14 mouse cellular contexts compared by ENCODE assay signal in genomic region chr6:114712242-114713050, GRCm38 (mm10).
A peak's percentile ranks its signal among the peaks of the same experiment; 100 is the strongest.
DNase-seq lines count a peak whose midpoint lies in the region; ATAC-seq lines count a peak whose summit lies in the region.
"Had no signal": no experiment of that assay in that cellular context is flagged by ENCODE, and none has a peak within 500 bp of the region (broad histone marks: within the 10 kb centered on the region; RNA-seq: fewer than 3 reads in every experiment).

No protein-coding gene starts in this region.

- no peak for DNase-seq in hindbrain, embryonic 14.5 days (ENCODE audit: low spot score)
- DNase-seq in hindbrain, embryonic 10.5 days (ENCODE audit: low spot score) = no peak
- DNase-seq in 3T3-L1 (ENCODE audit: low read depth, low spot score) = peak; percentile 61
- peak; percentile 90 for DNase-seq in brain, adult 2 months (ENCODE audit: low read depth, low spot score)
- DNase-seq in left cerebral cortex, postnatal 14 days (ENCODE audit: low spot score in 2 of 2) = peak; percentile 72 to 91
- no peak for DNase-seq in cerebellum, adult 11-12 months
- no peak for DNase-seq in urinary bladder, postnatal 14 days (ENCODE audit: low spot score)
- DNase-seq: adrenal gland, adult 8-10 months; kidney, adult 9 months had no signal

- intact Hi-C loops in left cerebral cortex, postnatal 14 days (cut with DNase I) = no loop called here

- no peaks in the 10 kb centered on the region for H3K36me3 ChIP-seq in hindbrain, embryonic 14.5 days (replicated peaks; ENCODE audit: control insufficient read depth, insufficient read depth)
- peaks cover 2% of the 10 kb centered on the region; the same call in 1 of the 2 replicates for H3K36me3 ChIP-seq in hindbrain, embryonic 10.5 days
- H3K36me3 ChIP-seq: midbrain, embryonic 15.5 days; neural tube, embryonic 12.5 days had no signal

- no peak for ATAC-seq in hindbrain, embryonic 14.5 days (ENCODE audit: low FRiP score)
- no peak for ATAC-seq in cerebellum, adult (ENCODE audit: insufficient number of reproducible peaks, low FRiP score, low TSS enrichment)
- ATAC-seq: CD4-positive, CD25-positive, alpha-beta regulatory T cell, adult 4 months; midbrain, embryonic 15.5 days; Patski had no signal

- no peaks in the 10 kb centered on the region for H3K9me3 ChIP-seq in hindbrain, embryonic 14.5 days (ENCODE audit: control insufficient read depth, low read length)
- no peaks in the 10 kb centered on the region for H3K9me3 ChIP-seq in hindbrain, embryonic 10.5 days
- H3K9me3 ChIP-seq: midbrain, embryonic 15.5 days; neural tube, embryonic 12.5 days had no signal

- 0 out of 2 replicates have a peak overlapping the region, but pooled peaks have one; percentile 10 for H3K27ac ChIP-seq in hindbrain, embryonic 14.5 days
- H3K27ac ChIP-seq in hindbrain, embryonic 10.5 days = no peak overlapping the region
- H3K27ac ChIP-seq: midbrain, embryonic 15.5 days; neural tube, embryonic 12.5 days had no signal

- WGBS in hindbrain, embryonic 14.5 days = 70% methylated on average over 4 of the region's 4 CpGs
- WGBS in hindbrain, embryonic 10.5 days = 71% methylated on average over 4 of the region's 4 CpGs

- H3K4me1 ChIP-seq in hindbrain, embryonic 14.5 days (replicated peaks; ENCODE audit: control insufficient read depth, insufficient read depth, low read length) = peaks cover 12% of the 10 kb centered on the region
- H3K4me1 ChIP-seq in hindbrain, embryonic 10.5 days (replicated peaks) = peaks cover 31% of the 10 kb centered on the region

- no peak overlapping the region for H3K4me2 ChIP-seq in hindbrain, embryonic 14.5 days (replicated peaks)
- H3K4me2 ChIP-seq: midbrain, embryonic 15.5 days; neural tube, embryonic 12.5 days had no signal

- no peak overlapping the region for H3K9ac ChIP-seq in hindbrain, embryonic 14.5 days
- H3K9ac ChIP-seq: midbrain, embryonic 15.5 days; neural tube, embryonic 12.5 days had no signal

- no peak overlapping the region for H3K4me3 ChIP-seq in hindbrain, embryonic 14.5 days (replicated peaks; ENCODE audit: low read length)
- H3K4me3 ChIP-seq in hindbrain, embryonic 10.5 days = no peak overlapping the region
- H3K4me3 ChIP-seq: midbrain, embryonic 15.5 days; neural tube, embryonic 12.5 days had no signal

- no peaks in the 10 kb centered on the region for H3K27me3 ChIP-seq in hindbrain, embryonic 14.5 days (ENCODE audit: control insufficient read depth, insufficient read depth, low read length)
- no peaks in the 10 kb centered on the region for H3K27me3 ChIP-seq in hindbrain, embryonic 10.5 days (ENCODE audit: insufficient read depth, poor library complexity, severe bottlenecking)
- H3K27me3 ChIP-seq: midbrain, embryonic 15.5 days; neural tube, embryonic 12.5 days; Patski had no signal

Comparison
In these comparisons a context has a peak if more than half of its experiments do, and no peak if none do; other contexts are left out.
1. DNase-seq: peak in 3T3-L1 (single experiment), brain, adult 2 months (single experiment) and left cerebral cortex, postnatal 14 days (2 of 2); none in hindbrain, embryonic 14.5 days (single experiment), hindbrain, embryonic 10.5 days (single experiment), cerebellum, adult 11-12 months (single experiment) and urinary bladder, postnatal 14 days (single experiment).